Mouse (Mus musculus): ENCODE data around the gene Nr1d1. TPM values are rescaled to one million over a fixed set of nuclear protein-coding genes. Genes with fewer than 3 reads are reported as not detected.

Nr1d1 gene
- polyA plus RNA-seq, 1 experiment from 2014 or later: 0.93 TPM

DNA sequence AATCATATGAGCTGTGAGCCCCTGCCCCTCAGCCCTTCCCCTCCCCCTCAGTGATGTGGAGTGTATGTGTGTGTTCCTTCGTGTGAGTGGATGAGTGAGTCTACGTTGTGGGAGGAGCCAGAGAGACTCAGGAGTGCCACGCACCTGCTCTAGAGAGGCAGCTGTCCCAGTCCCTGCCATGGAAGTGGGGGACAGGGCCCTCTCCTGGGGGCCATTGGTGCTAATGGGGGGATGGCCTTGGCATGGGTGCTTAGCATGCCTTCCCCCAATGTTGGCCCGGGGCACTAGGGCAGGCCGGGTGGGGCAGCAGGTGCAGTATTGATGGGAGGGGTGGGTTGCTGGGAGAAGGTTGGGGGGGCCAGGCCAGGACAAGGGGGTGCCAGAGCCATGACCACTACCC is 8.3 kb downstream of the Nr1d1 start:
- no peak overlapping the region for H3K4me3 ChIP-seq
- no peaks in the 10 kb centered on the region for H3K27me3 ChIP-seq
- no peak overlapping the region for H3K9ac ChIP-seq
- WGBS: 54% methylated on average over 5 of the region's 5 CpGs
- no peak for ATAC-seq (ENCODE audit: low FRiP score, low read depth)
- no peaks in the 10 kb centered on the region for H3K9me3 ChIP-seq
- H3K27ac ChIP-seq: no peak overlapping the region
- H3K4me2 ChIP-seq (replicated peaks): no peak overlapping the region
- H3K4me1 ChIP-seq: peaks cover 36% of the 10 kb centered on the region
- peaks cover 76% of the 10 kb centered on the region for H3K36me3 ChIP-seq

DNA sequence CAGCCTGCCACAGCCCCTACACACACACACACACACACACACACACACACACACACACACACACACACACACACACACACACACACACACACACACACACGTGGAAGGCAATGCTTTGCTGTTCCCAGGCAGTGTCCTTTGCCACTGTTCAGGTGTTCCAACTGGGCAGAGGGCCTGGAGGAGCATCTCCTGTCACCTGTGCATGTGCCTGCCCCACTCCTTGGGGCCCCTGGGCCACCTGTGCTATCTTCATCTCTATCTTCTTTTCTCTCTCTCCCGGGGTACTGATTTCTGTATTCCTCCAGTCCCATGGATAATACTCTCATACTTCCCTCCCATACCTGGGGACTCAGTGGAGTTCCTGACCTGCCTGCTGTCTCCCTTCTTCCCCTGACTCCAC is 8.8 kb downstream of the Nr1d1 start:
- Histone ChIP-seq H3K27me3 (no peaks in the 10 kb centered on the region), H3K9me3 (no peaks in the 10 kb centered on the region), H3K9ac (no peak overlapping the region), H3K4me3 (no peak overlapping the region), H3K4me2 (replicated peaks) (no peak overlapping the region), H3K27ac (no peak overlapping the region), H3K36me3 (peaks cover 78% of the 10 kb centered on the region), H3K4me1 (peaks cover 36% of the 10 kb centered on the region)
- WGBS: 47% methylated on average over 1 of the region's 2 CpGs
- ATAC-seq (ENCODE audit: low FRiP score, low read depth): no peak

DNA sequence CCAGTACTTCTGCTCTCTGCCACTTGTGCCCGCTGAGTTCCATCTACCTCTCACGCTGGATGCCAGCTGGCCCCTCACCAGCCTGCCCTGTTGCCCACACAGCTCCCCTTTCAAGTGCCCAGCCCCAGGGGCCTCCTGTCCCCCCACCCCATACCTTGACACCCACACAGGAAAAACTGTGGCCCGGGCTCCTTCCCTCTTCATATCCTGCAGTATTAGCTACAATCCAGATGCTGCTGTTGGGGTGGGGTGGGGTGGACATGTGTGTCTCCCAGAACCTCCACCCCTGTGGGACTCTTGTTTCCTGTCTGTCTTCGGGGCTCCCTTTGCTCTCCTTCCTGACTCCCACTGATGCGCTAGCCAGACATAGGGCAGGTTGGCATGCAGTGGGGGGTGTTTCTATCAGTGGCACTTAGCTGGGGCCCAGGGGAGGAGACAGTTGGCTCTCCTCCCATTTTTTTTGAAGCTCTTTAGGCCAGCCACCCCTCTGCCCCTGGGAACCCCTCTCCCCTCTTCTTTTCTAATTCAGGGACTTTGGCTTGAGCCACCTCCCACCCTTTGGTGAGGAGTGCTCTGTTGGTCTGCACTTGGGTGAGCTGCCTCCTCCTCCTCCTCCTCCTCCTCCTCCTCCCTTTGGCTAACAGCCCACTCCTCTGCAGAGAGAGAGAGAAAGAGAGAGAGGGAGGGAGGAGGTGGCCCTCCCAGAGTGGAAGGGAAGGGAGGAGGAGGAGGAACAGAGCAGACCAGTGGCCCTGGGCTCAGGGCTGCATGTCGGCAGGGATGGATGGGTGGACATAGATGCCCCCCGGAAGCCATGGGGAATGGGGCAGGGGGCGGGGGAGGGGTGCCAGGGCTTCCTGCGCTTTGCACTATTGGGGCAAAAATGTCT is 9.5 kb downstream of the Nr1d1 start:
- 60% methylated on average over 7 of the region's 9 CpGs for WGBS
- no peak overlapping the region; the same call in 1 of the 2 replicates for H3K9ac ChIP-seq
- no peak for ATAC-seq (ENCODE audit: low FRiP score, low read depth)
- no peak overlapping the region for H3K4me2 ChIP-seq (replicated peaks)
- no peak overlapping the region for H3K4me3 ChIP-seq
- H3K4me1 ChIP-seq: peaks cover 36% of the 10 kb centered on the region
- H3K9me3 ChIP-seq: no peaks in the 10 kb centered on the region
- H3K27ac ChIP-seq: no peak overlapping the region; the same call in 1 of the 2 replicates
- peaks cover 80% of the 10 kb centered on the region for H3K36me3 ChIP-seq
- H3K27me3 ChIP-seq: no peaks in the 10 kb centered on the region

DNA sequence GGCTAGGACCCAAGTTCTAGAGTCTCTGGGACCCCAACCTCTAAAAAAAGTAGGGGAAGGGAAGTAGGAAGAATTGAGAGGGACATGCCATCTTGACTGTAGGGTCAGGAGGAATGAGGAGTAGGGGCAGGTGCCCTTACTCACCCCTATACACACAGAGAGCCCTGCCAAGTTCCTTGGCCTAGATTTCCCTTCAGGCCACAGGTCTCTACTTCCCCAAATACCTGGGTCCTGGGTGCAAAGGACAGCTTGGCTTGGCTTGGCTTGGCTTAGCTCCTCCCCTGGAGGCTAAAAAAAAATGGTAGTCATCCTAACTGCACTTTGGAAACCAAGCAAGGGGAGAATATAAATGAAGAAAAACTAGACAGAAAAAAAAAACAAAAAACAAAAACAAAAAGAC is 10.4 kb downstream of the Nr1d1 start:
- H3K27ac ChIP-seq: no peak overlapping the region

DNA sequence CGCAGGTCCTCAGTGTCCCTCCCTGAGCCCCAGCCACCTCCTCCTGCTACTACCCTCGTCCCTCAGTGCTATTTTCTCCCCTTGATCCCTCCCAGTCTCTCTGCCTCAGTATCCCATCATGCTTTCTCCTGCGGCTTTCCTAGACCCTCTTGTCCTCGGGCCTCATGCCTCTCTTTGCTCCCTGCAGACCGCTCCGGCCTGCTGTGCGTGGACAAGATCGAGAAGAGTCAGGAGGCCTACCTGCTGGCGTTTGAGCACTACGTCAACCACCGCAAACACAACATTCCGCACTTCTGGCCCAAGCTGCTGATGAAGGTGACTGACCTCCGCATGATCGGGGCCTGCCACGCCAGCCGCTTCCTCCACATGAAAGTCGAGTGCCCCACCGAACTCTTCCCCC is 11.0 kb downstream of the Nr1d1 start:
- Histone ChIP-seq H3K4me3 (no peak overlapping the region), H3K9ac (no peak overlapping the region), H3K27me3 (no peaks in the 10 kb centered on the region), H3K4me2 (replicated peaks) (no peak overlapping the region), H3K27ac (no peak overlapping the region), H3K4me1 (peaks cover 36% of the 10 kb centered on the region), H3K9me3 (no peaks in the 10 kb centered on the region), H3K36me3 (peaks cover 77% of the 10 kb centered on the region)
- 82% methylated on average over 18 of the region's 18 CpGs for WGBS
- ATAC-seq (ENCODE audit: low FRiP score, low read depth): no peak

More for the DNA sequence above, 10.4 kb downstream of the Nr1d1 start:
- Histone ChIP-seq H3K9ac (no peak overlapping the region), H3K9me3 (no peaks in the 10 kb centered on the region), H3K27me3 (no peaks in the 10 kb centered on the region), H3K4me2 (replicated peaks) (no peak overlapping the region), H3K36me3 (peaks cover 78% of the 10 kb centered on the region), H3K4me3 (no peak overlapping the region), H3K4me1 (peaks cover 36% of the 10 kb centered on the region)
- no peak for ATAC-seq (ENCODE audit: low FRiP score, low read depth)

DNA sequence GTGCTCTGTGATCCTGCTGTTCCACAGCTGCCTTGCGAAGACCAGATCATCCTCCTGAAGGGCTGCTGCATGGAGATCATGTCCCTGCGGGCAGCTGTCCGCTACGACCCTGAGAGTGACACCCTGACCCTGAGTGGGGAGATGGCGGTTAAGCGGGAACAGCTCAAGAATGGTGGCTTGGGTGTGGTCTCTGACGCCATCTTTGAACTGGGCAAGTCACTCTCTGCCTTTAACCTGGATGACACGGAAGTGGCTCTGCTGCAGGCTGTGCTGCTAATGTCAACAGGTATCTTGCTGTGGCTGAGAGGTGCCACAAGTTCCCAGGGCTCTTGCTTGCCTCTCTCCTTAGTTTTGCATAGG is 11.7 kb downstream of the Nr1d1 start:
- Histone ChIP-seq H3K4me2 (replicated peaks) (no peak overlapping the region), H3K9me3 (no peaks in the 10 kb centered on the region), H3K27me3 (no peaks in the 10 kb centered on the region), H3K9ac (no peak overlapping the region), H3K4me1 (peaks cover 34% of the 10 kb centered on the region), H3K36me3 (peaks cover 77% of the 10 kb centered on the region), H3K27ac (no peak overlapping the region), H3K4me3 (no peak overlapping the region)
- 89% methylated on average over 8 of the region's 8 CpGs for WGBS
- ATAC-seq (ENCODE audit: low FRiP score, low read depth): no peak

DNA sequence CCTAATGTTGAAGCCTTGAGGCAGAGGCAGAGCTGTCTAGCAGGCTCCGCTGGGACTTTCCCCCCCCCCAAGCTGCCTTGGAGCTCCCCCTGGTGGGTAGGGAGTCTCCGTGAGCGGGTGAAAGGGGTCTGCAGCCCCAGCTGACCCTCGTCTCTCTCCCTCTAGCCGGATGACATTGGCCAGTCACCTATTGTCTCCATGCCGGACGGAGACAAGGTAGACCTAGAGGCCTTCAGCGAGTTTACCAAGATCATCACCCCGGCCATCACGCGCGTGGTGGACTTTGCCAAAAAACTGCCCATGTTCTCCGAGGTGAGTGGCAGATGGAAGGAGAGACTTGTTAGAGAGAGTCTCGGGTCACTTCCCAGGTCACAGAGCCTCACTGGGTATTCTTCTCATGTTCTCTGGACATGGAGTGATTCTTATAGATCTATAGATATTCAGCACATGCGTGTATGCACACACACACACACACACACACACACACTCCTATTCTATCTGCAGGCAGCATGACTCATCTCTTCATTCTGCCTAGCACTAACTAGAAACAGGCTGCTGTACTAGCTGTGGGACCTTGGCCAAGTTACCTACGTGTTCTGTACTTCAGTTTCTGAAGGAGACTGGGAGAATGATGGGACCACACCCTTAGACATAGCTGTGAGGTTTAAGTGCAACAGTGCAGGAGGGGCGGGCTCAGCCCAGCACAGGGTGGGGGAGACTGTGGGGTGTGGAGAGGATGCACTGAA is 12.2 kb downstream of the Nr1d1 start:
- Histone ChIP-seq H3K4me2 (replicated peaks) (no peak overlapping the region), H3K27me3 (no peaks in the 10 kb centered on the region), H3K27ac (no peak overlapping the region), H3K9ac (no peak overlapping the region), H3K9me3 (no peaks in the 10 kb centered on the region), H3K36me3 (peaks cover 78% of the 10 kb centered on the region), H3K4me3 (no peak overlapping the region), H3K4me1 (peaks cover 28% of the 10 kb centered on the region)
- peak; percentile 33; the same call in 1 of the 2 replicates for ATAC-seq (ENCODE audit: low FRiP score, low read depth)
- 69% methylated on average over 17 of the region's 17 CpGs for WGBS

DNA sequence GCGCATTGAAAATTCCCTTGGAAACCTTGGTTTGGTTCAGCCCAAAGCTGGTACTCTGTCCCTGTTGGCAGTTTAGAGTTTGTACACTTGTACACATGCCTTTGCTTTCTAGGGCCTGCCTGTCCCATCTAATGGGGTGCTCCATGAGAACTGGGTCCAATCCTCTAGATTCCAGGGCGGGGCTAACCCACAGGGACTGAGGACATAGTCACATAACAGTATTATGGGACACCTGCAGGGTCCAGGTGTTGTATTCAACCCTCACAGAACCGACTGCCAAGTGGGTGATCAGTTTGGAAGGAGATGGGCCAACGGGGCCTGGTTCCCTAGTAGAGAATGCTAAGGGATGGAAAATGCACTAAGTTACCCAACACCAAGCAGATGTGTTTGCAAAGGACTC is 13.2 kb downstream of the Nr1d1 start:
- no peak overlapping the region for H3K4me3 ChIP-seq
- H3K4me1 ChIP-seq: peaks cover 18% of the 10 kb centered on the region
- no peak overlapping the region for H3K27ac ChIP-seq
- 89% methylated on average over 4 of the region's 4 CpGs for WGBS
- no peaks in the 10 kb centered on the region for H3K27me3 ChIP-seq
- peaks cover 87% of the 10 kb centered on the region for H3K36me3 ChIP-seq
- no peaks in the 10 kb centered on the region for H3K9me3 ChIP-seq
- H3K4me2 ChIP-seq (replicated peaks): no peak overlapping the region
- H3K9ac ChIP-seq: no peak overlapping the region
- no peak for ATAC-seq (ENCODE audit: low FRiP score, low read depth)

DNA sequence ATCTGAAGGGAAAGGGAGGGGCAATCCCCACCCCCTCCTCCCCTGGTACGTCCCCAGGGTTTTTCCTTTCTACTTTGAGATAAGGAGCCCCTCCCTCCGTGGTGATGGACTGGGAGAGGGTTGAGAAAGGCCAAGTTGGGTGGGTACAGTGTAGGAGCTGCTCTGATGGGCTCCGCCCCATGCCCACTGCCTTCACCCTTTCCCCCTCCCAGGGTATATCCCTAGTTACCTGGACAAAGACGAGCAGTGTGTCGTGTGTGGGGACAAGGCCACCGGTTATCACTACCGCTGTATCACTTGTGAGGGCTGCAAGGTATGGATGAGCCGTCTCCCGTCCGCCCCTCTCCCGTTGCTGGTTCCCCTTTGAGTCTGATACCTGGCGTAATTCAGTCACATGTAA is 18.4 kb downstream of the Nr1d1 start:
- H3K9me3 ChIP-seq: no peaks in the 10 kb centered on the region
- H3K9ac ChIP-seq: no peak overlapping the region
- ATAC-seq (ENCODE audit: low FRiP score, low read depth): no peak
- H3K36me3 ChIP-seq: peaks cover 67% of the 10 kb centered on the region
- no peak overlapping the region for H3K4me3 ChIP-seq
- H3K4me2 ChIP-seq (replicated peaks): no peak overlapping the region
- H3K27ac ChIP-seq: no peak overlapping the region
- WGBS: 86% methylated on average over 12 of the region's 12 CpGs
- H3K27me3 ChIP-seq: no peaks in the 10 kb centered on the region
- H3K4me1 ChIP-seq: peaks cover 33% of the 10 kb centered on the region

DNA sequence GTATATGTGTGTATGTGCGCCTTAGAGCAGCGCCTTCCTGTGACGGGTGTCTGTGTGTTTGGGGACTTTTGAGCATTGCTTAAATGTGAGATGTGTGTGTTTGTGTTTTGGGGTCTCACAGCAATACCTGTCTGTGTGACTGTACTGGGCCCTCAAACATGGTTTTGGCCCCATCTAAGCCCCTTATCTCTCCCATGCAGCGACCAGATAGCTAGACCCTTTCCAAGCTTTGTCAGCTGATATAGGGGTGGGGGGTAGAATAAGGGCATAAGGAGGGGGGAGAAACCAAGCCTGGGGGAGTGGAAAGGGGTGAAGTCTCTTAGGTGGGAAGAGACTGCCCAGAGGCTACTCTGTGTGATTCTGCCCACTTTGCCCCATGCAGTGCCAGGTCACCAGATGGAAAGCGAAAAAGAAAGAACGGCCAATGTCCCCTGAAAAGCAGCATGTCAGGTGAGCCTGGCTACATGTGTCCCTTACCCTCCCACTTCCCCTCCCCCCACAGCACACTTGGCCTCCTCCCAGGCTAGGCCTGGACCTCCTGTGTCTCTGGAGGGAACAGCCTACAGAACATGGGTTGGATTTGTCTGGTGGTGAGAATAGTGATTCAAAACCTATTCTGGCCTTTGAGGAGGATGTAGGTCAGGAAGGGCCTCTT is 19.3 kb downstream of the Nr1d1 start:
- Histone ChIP-seq H3K4me3 (no peak overlapping the region), H3K27me3 (no peaks in the 10 kb centered on the region), H3K27ac (no peak overlapping the region), H3K9ac (no peak overlapping the region), H3K9me3 (no peaks in the 10 kb centered on the region), H3K36me3 (peaks cover 58% of the 10 kb centered on the region), H3K4me2 (replicated peaks) (no peak overlapping the region), H3K4me1 (peaks cover 41% of the 10 kb centered on the region)
- no peak for ATAC-seq (ENCODE audit: low FRiP score, low read depth)
- 89% methylated on average over 6 of the region's 6 CpGs for WGBS

DNA sequence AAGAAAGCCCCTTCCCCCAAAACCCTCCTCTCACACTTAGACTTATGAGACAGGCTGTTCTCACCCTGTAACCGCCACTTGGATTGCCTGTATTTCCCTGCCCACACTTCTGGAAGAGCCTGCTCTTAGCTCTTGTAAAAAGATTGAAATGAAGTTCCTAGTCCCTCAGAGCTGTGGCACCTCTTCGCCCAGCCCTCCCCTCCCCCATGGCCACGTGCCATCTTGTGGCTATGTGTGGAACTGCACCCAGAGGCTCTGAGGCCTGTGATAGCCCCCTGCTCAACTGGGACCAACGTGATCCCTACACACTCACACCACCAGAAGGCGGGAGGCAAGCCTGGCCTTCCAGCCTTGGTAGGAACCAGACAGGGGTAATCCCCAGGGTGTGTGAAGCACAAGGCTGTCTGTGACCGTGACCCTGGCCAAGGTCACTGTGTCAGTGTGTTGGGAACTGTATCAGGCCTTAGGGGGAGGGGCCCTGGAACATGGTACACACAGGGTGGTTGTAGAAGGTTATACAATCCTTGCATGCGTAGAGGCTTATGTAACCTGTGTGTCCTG is 20.4 kb downstream of the Nr1d1 start:
- ATAC-seq (ENCODE audit: low FRiP score, low read depth): no peak
- H3K36me3 ChIP-seq: peaks cover 48% of the 10 kb centered on the region

More for the DNA sequence above, 20.4 kb downstream of the Nr1d1 start:
- WGBS: 22% methylated on average over 7 of the region's 7 CpGs
- Histone ChIP-seq H3K9me3 (no peaks in the 10 kb centered on the region), H3K9ac (peak overlapping the region; percentile 26; the same call in 1 of the 2 replicates), H3K4me2 (replicated peaks) (peak overlapping the region; percentile 19; the same call in 1 of the 2 replicates), H3K4me1 (peaks cover 53% of the 10 kb centered on the region), H3K27me3 (no peaks in the 10 kb centered on the region), H3K27ac (peak overlapping the region; percentile 28; the same call in 1 of the 2 replicates), H3K4me3 (no peak overlapping the region)

Measured in limb, embryonic 13.5 days (tissue).